Mouse (Mus musculus) adrenal gland, postnatal 10 days (tissue): ENCODE measurements around the gene Fars2. TPM values are rescaled to one million over a fixed set of nuclear protein-coding genes. Genes with fewer than 3 reads are reported as not detected.
"Not testable (repeated sequence)": the region's sequence is repeated elsewhere in the genome, so short reads cannot be mapped to it uniquely, and the experiment has no call there.

Experiments used
- DNase-seq: peaks from one replicate; pipeline ENCODE4 v3.0.0; 2021; ENCODE audit warnings: mixed read lengths
- total RNA-seq, 2 experiments: library from RNA; stranded (reverse); gene quantifications; 2 replicates each; pipeline ENCODE4 v1.2.3; 2021

Fars2 gene
- total RNA-seq, 2 experiments from 2014 or later = 86.3 to 88.6 TPM

- DNase-seq = no peak
These were observed 23.2 kb downstream of the Fars2 start for GRCm38 (mm10) chr13:36140247-36141016.

GRCm38 (mm10) chr13:36145601-36146000, 28.4 kb downstream of the Fars2 start:
- DNase-seq = no peak

GRCm38 (mm10) chr13:36149175-36149939, 32.1 kb downstream of the Fars2 start:
- no peak for DNase-seq

- DNase-seq = no peak
These were observed 33.1 kb downstream of the Fars2 start for GRCm38 (mm10) chr13:36150272-36150671.

- no peak for DNase-seq
These were observed 35.7 kb downstream of the Fars2 start for GRCm38 (mm10) chr13:36152728-36153498.

- peak; percentile 43 for DNase-seq
These were observed 39.2 kb downstream of the Fars2 start for GRCm38 (mm10) chr13:36156340-36156931.

GRCm38 (mm10) chr13:36163411-36163810, 46.2 kb downstream of the Fars2 start:
- DNase-seq = no peak

- DNase-seq = no peak
These were observed 46.7 kb downstream of the Fars2 start for GRCm38 (mm10) chr13:36163898-36164297.

GRCm38 (mm10) chr13:36172981-36173380, 55.8 kb downstream of the Fars2 start:
- not testable (repeated sequence) for DNase-seq

GRCm38 (mm10) chr13:36174101-36174500, 56.9 kb downstream of the Fars2 start:
- no peak for DNase-seq

- DNase-seq = no peak
These were observed 57.6 kb downstream of the Fars2 start for GRCm38 (mm10) chr13:36174772-36175171.

- no peak for DNase-seq
These were observed 64.0 kb downstream of the Fars2 start for GRCm38 (mm10) chr13:36181231-36181630.

- peak; percentile 16 for DNase-seq
These were observed 73.4 kb downstream of the Fars2 start for GRCm38 (mm10) chr13:36190577-36190976.

- DNase-seq = no peak
These were observed 76.4 kb downstream of the Fars2 start for GRCm38 (mm10) chr13:36193484-36194113.

- no peak for DNase-seq
These were observed 82.1 kb downstream of the Fars2 start for GRCm38 (mm10) chr13:36199288-36199687.

- DNase-seq = no peak
These were observed 83.2 kb downstream of the Fars2 start for GRCm38 (mm10) chr13:36200453-36200852.

GRCm38 (mm10) chr13:36202496-36202895, 85.3 kb downstream of the Fars2 start:
- DNase-seq = no peak

GRCm38 (mm10) chr13:36203014-36203413, 85.8 kb downstream of the Fars2 start:
- DNase-seq = peak; percentile 51

GRCm38 (mm10) chr13:36204320-36204719, 87.1 kb downstream of the Fars2 start:
- DNase-seq = no peak

GRCm38 (mm10) chr13:36210965-36211364, 93.8 kb downstream of the Fars2 start:
- no peak for DNase-seq

GRCm38 (mm10) chr13:36214056-36214455, 96.8 kb downstream of the Fars2 start:
- no peak for DNase-seq

- DNase-seq = no peak
These were observed 98.8 kb downstream of the Fars2 start for GRCm38 (mm10) chr13:36216005-36216404.
